Mouse (Mus musculus): Measurements from ENCODE around the gene Slco2a1. TPM values are rescaled to one million over a fixed set of nuclear protein-coding genes. Genes with fewer than 3 reads are reported as not detected.

Gene Slco2a1
- total RNA-seq (2023): under 1 TPM; 0.09 to 0.53 TPM

GRCm38 (mm10) chr9:102988462-102988861 lies at the start of gene Slco2a1:
Gene Slco2a1, plus strand, starts transcription at chr9:102988712.

GRCm38 (mm10) chr9:103111621-103112470 lies 123.3 kb downstream of the Slco2a1 start, which contains the start of gene Rab6b:
Gene Rab6b, plus strand, starts transcription at chr9:103111787.

Other genes with a start within 250 kb of the Slco2a1 start
- gene Ryk, start 153.8 kb upstream of the Slco2a1 start, total RNA-seq (2023): 1 to 10 TPM; 1.6 to 1.8 TPM
- 1 to 10 TPM; 2.1 to 2.5 TPM for gene Rab6b, start 123.1 kb downstream of the Slco2a1 start, total RNA-seq (2023)
- 10 to 100 TPM; 24.8 to 25.6 TPM for gene Srprb, start 213.4 kb downstream of the Slco2a1 start, total RNA-seq (2023)
- gene Gm20425, start 241.6 kb downstream of the Slco2a1 start, total RNA-seq (2023): not detected
- gene Trf, start 241.7 kb downstream of the Slco2a1 start, total RNA-seq (2023): 10 to 100 TPM; 12.8 to 14.0 TPM